Mouse (Mus musculus): ENCODE results near the gene Gstt3.
"Not testable (repeated sequence)": the region's sequence is repeated elsewhere in the genome, so short reads cannot be mapped to it uniquely, and the experiment has no call there.

Gstt3 gene

GRCm38 (mm10) chr10:75779206-75780174 is 1.7 kb downstream of the Gstt3 start:
- DNase-seq (ENCODE audit: low spot score in 2 of 2): no peak

GRCm38 (mm10) chr10:75777885-75778284 is 3.3 kb downstream of the Gstt3 start:
- no peak for DNase-seq (ENCODE audit: low spot score in 2 of 2)

GRCm38 (mm10) chr10:75776562-75776961 is 4.7 kb downstream of the Gstt3 start:
- DNase-seq (ENCODE audit: low spot score in 2 of 2): no peak

GRCm38 (mm10) chr10:75774587-75774986 is 6.6 kb downstream of the Gstt3 start:
- no peak for DNase-seq (ENCODE audit: low spot score in 2 of 2)

GRCm38 (mm10) chr10:75774102-75774501 is 7.1 kb downstream of the Gstt3 start:
- no peak for DNase-seq (ENCODE audit: low spot score in 2 of 2)

- peak; percentile 91 to 94 for DNase-seq (ENCODE audit: low spot score in 2 of 2)
Measured at GRCm38 (mm10) chr10:75772795-75773664, 8.2 kb downstream of the Gstt3 start, which contains the start of gene Ddt. Gene Ddt, minus strand, starts transcription at chr10:75773414.

GRCm38 (mm10) chr10:75767756-75768155 is 13.5 kb downstream of the Gstt3 start:
- not testable (repeated sequence) for DNase-seq (ENCODE audit: low spot score in 2 of 2)

GRCm38 (mm10) chr10:75766856-75767255 is 14.4 kb downstream of the Gstt3 start:
- DNase-seq (ENCODE audit: low spot score in 2 of 2): no peak

GRCm38 (mm10) chr10:75764519-75765473 is 16.4 kb downstream of the Gstt3 start:
- DNase-seq (ENCODE audit: low spot score in 2 of 2): peak; percentile 68 to 72

- DNase-seq (ENCODE audit: low spot score in 2 of 2): peak; percentile 99
Measured at GRCm38 (mm10) chr10:75763682-75764518, 17.3 kb downstream of the Gstt3 start, which contains the start of gene Cabin1. Gene Cabin1, minus strand, starts transcription at chr10:75764341.

- DNase-seq (ENCODE audit: low spot score in 2 of 2): no peak
Measured at GRCm38 (mm10) chr10:75762413-75762812, 18.8 kb downstream of the Gstt3 start.

GRCm38 (mm10) chr10:75760311-75760710 is 20.9 kb downstream of the Gstt3 start:
- DNase-seq (ENCODE audit: low spot score in 2 of 2): no peak

GRCm38 (mm10) chr10:75756719-75757118 is 24.5 kb downstream of the Gstt3 start:
- DNase-seq (ENCODE audit: low spot score in 2 of 2): no peak

GRCm38 (mm10) chr10:75744017-75744416 is 37.2 kb downstream of the Gstt3 start:
- DNase-seq (ENCODE audit: low spot score in 2 of 2): peak; percentile 89 to 91

GRCm38 (mm10) chr10:75743369-75743768 is 37.8 kb downstream of the Gstt3 start:
- peak; percentile 74 to 84 for DNase-seq (ENCODE audit: low spot score in 2 of 2)

- DNase-seq (ENCODE audit: low spot score in 2 of 2): no peak
Measured at GRCm38 (mm10) chr10:75740866-75741265, 40.3 kb downstream of the Gstt3 start.

GRCm38 (mm10) chr10:75725449-75725848 is 55.8 kb downstream of the Gstt3 start:
- DNase-seq (ENCODE audit: low spot score in 2 of 2): no peak

Measured in right cerebral cortex, postnatal 10 days (tissue).